Mouse (Mus musculus): Measurements from ENCODE around the gene Pak4.

GRCm38 (mm10) chr7:28603136-28603535 is 5.2 kb upstream of the Pak4 start:
- no peak for TF ChIP-seq POLR2A (IDR thresholded peaks at IDR 0.05; ENCODE audit: low read depth, low read length)
- no peak for TF ChIP-seq CTCF (IDR thresholded peaks at IDR 0.05; ENCODE audit: borderline replicate concordance, insufficient read depth, low read length)
